Mouse (Mus musculus): ENCODE measurements around the gene Dnm1l. TPM values are rescaled to one million over a fixed set of nuclear protein-coding genes. Genes with fewer than 3 reads are reported as not detected.

The Dnm1l gene
- polyA plus RNA-seq, 1 experiment from 2014 or later: 36.1 TPM

- no peaks in the 10 kb centered on the region for H3K9me3 ChIP-seq (replicated peaks)
- WGBS (ENCODE audit: insufficient replicate concordance): 52% methylated on average over 3 of the region's 3 CpGs
- no peak for ATAC-seq
- no peak overlapping the region for H3K9ac ChIP-seq
- no peaks in the 10 kb centered on the region for H3K4me1 ChIP-seq
- no peak overlapping the region for H3K4me3 ChIP-seq
- H3K27ac ChIP-seq: no peak overlapping the region
- H3K27me3 ChIP-seq (replicated peaks): no peaks in the 10 kb centered on the region
- H3K4me2 ChIP-seq: no peak overlapping the region
- H3K36me3 ChIP-seq: no peaks in the 10 kb centered on the region
Measured at GRCm38 (mm10) chr16:16272978-16273377, 85.8 kb downstream of the Dnm1l start.

GRCm38 (mm10) chr16:16262436-16262835 is 96.3 kb downstream of the Dnm1l start:
- WGBS (ENCODE audit: insufficient replicate concordance): 78% methylated on average over 3 of the region's 3 CpGs
- ATAC-seq: no peak

More at GRCm38 (mm10) chr16:16262436-16262835, 96.3 kb downstream of the Dnm1l start:
- H3K4me2 ChIP-seq: no peak overlapping the region
- H3K4me1 ChIP-seq: no peaks in the 10 kb centered on the region
- H3K36me3 ChIP-seq: no peaks in the 10 kb centered on the region
- H3K4me3 ChIP-seq: no peak overlapping the region
- no peaks in the 10 kb centered on the region for H3K9me3 ChIP-seq (replicated peaks)
- H3K27ac ChIP-seq: no peak overlapping the region
- no peaks in the 10 kb centered on the region for H3K27me3 ChIP-seq (replicated peaks)
- no peak overlapping the region for H3K9ac ChIP-seq

Other genes with a start within 250 kb of the Dnm1l start
- 5.8 and 7.1 TPM in 2 replicates for gene Pkp2, start 145.6 kb downstream of the Dnm1l start, polyA plus RNA-seq (2016; fragmentation: Nextera tagmentation; extraction: Ambion mirVana)
- 60.1 and 61.0 TPM in 2 replicates for gene Yars2, start 56.0 kb downstream of the Dnm1l start, polyA plus RNA-seq (2016; fragmentation: Nextera tagmentation; extraction: Ambion mirVana)
- gene Fgd4, start 241.6 kb upstream of the Dnm1l start, polyA plus RNA-seq (2016; fragmentation: Nextera tagmentation; extraction: Ambion mirVana): 2.5 and 3.2 TPM in 2 replicates